Mouse (Mus musculus): Measurements from ENCODE around the gene Pip4k2b. TPM values are rescaled to one million over a fixed set of nuclear protein-coding genes. Genes with fewer than 3 reads are reported as not detected.
A peak's percentile ranks its signal among the peaks of the same experiment; 100 is the strongest.

Gene Pip4k2b
- polyA plus RNA-seq, 1 experiment from 2014 or later = 0.63 TPM

- Histone ChIP-seq H3K4me1 (replicated peaks; ENCODE audit: control insufficient read depth, insufficient read depth, low read length) (peaks cover 2% of the 10 kb centered on the region; the same call in 1 of the 2 replicates), H3K27me3 (replicated peaks; ENCODE audit: control insufficient read depth, insufficient read depth, low read length) (no peaks in the 10 kb centered on the region), H3K4me2 (replicated peaks; ENCODE audit: low read depth) (peak within 1 kb of the TSS; percentile 61), H3K36me3 (ENCODE audit: control insufficient read depth, insufficient read depth) (peaks cover 35% of the 10 kb centered on the region), H3K9me3 (ENCODE audit: control insufficient read depth) (no peaks in the 10 kb centered on the region), H3K27ac (ENCODE audit: low read depth, low read length) (peak within 1 kb of the TSS; percentile 90), H3K9ac (ENCODE audit: low read depth, low read length) (peak within 1 kb of the TSS; percentile 70), H3K4me3 (ENCODE audit: low read depth, low read length) (peak within 1 kb of the TSS; percentile 88)
- ATAC-seq = peak; percentile 91
- TF ChIP-seq CTCF (IDR thresholded peaks at IDR 0.05; ENCODE audit: low read depth) = no peak
- under 1% methylated on average over 67 of the region's 67 CpGs for WGBS
Observed at GRCm38 (mm10) chr11:97781832-97782563, 37.5 kb upstream of the Pip4k2b start, which contains the start of gene Rpl23. TSS of gene Rpl23 (minus strand) at chr11:97782437.

- H3K4me2 ChIP-seq (replicated peaks; ENCODE audit: low read depth) = peak overlapping the region; percentile 61
- peak overlapping the region; percentile 90 for H3K27ac ChIP-seq (ENCODE audit: low read depth, low read length)
- no peak for ATAC-seq
- H3K36me3 ChIP-seq (ENCODE audit: control insufficient read depth, insufficient read depth) = peaks cover 40% of the 10 kb centered on the region
- H3K9ac ChIP-seq (ENCODE audit: low read depth, low read length) = peak overlapping the region; percentile 70
- under 1% methylated on average over 11 of the region's 11 CpGs for WGBS
- TF ChIP-seq CTCF (IDR thresholded peaks at IDR 0.05; ENCODE audit: low read depth) = no peak
- no peaks in the 10 kb centered on the region for H3K27me3 ChIP-seq (replicated peaks; ENCODE audit: control insufficient read depth, insufficient read depth, low read length)
- peak overlapping the region; percentile 88 for H3K4me3 ChIP-seq (ENCODE audit: low read depth, low read length)
- H3K9me3 ChIP-seq (ENCODE audit: control insufficient read depth) = no peaks in the 10 kb centered on the region
- peaks cover 2% of the 10 kb centered on the region; the same call in 1 of the 2 replicates for H3K4me1 ChIP-seq (replicated peaks; ENCODE audit: control insufficient read depth, insufficient read depth, low read length)
Observed at GRCm38 (mm10) chr11:97781478-97781831, 37.0 kb upstream of the Pip4k2b start.

- Histone ChIP-seq H3K27me3 (replicated peaks; ENCODE audit: control insufficient read depth, insufficient read depth, low read length) (no peaks in the 10 kb centered on the region), H3K9me3 (ENCODE audit: control insufficient read depth) (no peaks in the 10 kb centered on the region), H3K4me2 (replicated peaks; ENCODE audit: low read depth) (peak overlapping the region; percentile 61), H3K9ac (ENCODE audit: low read depth, low read length) (peak overlapping the region; percentile 70; the same call in 1 of the 2 replicates), H3K36me3 (ENCODE audit: control insufficient read depth, insufficient read depth) (peaks cover 43% of the 10 kb centered on the region), H3K27ac (ENCODE audit: low read depth, low read length) (0 out of 2 replicates have a peak overlapping the region, but pooled peaks have one; percentile 15), H3K4me1 (replicated peaks; ENCODE audit: control insufficient read depth, insufficient read depth, low read length) (peaks cover 2% of the 10 kb centered on the region; the same call in 1 of the 2 replicates), H3K4me3 (ENCODE audit: low read depth, low read length) (peak overlapping the region; percentile 88)
- TF ChIP-seq CTCF (IDR thresholded peaks at IDR 0.05; ENCODE audit: low read depth) = no peak
- WGBS = 34% methylated on average over 2 of the region's 2 CpGs
- no peak for ATAC-seq
Observed at GRCm38 (mm10) chr11:97779968-97780701, 35.6 kb upstream of the Pip4k2b start.

GRCm38 (mm10) chr11:97778918-97779317 lies 34.4 kb upstream of the Pip4k2b start:
- Histone ChIP-seq H3K4me2 (replicated peaks; ENCODE audit: low read depth) (no peak overlapping the region), H3K27ac (ENCODE audit: low read depth, low read length) (no peak overlapping the region; the same call in 1 of the 2 replicates), H3K9me3 (ENCODE audit: control insufficient read depth) (no peaks in the 10 kb centered on the region), H3K4me1 (replicated peaks; ENCODE audit: control insufficient read depth, insufficient read depth, low read length) (peaks cover 2% of the 10 kb centered on the region; the same call in 1 of the 2 replicates), H3K36me3 (ENCODE audit: control insufficient read depth, insufficient read depth) (peaks cover 43% of the 10 kb centered on the region), H3K4me3 (ENCODE audit: low read depth, low read length) (no peak overlapping the region), H3K9ac (ENCODE audit: low read depth, low read length) (no peak overlapping the region), H3K27me3 (replicated peaks; ENCODE audit: control insufficient read depth, insufficient read depth, low read length) (no peaks in the 10 kb centered on the region)
- TF ChIP-seq CTCF (IDR thresholded peaks at IDR 0.05; ENCODE audit: low read depth) = no peak
- ATAC-seq = no peak
- WGBS = 74% methylated on average over 1 of the region's 1 CpGs

- H3K9ac ChIP-seq (ENCODE audit: low read depth, low read length) = no peak overlapping the region
- H3K27ac ChIP-seq (ENCODE audit: low read depth, low read length) = no peak overlapping the region
- H3K4me1 ChIP-seq (replicated peaks; ENCODE audit: control insufficient read depth, insufficient read depth, low read length) = 0 out of 2 replicates have a peak, but pooled peaks cover 2% of the 10 kb centered on the region
- H3K4me3 ChIP-seq (ENCODE audit: low read depth, low read length) = no peak overlapping the region
- H3K36me3 ChIP-seq (ENCODE audit: control insufficient read depth, insufficient read depth) = peaks cover 43% of the 10 kb centered on the region
- H3K9me3 ChIP-seq (ENCODE audit: control insufficient read depth) = no peaks in the 10 kb centered on the region
- peak; percentile 65 for TF ChIP-seq CTCF (IDR thresholded peaks at IDR 0.05; ENCODE audit: low read depth)
- H3K27me3 ChIP-seq (replicated peaks; ENCODE audit: control insufficient read depth, insufficient read depth, low read length) = no peaks in the 10 kb centered on the region
- 49% methylated on average over 2 of the region's 2 CpGs for WGBS
- H3K4me2 ChIP-seq (replicated peaks; ENCODE audit: low read depth) = no peak overlapping the region
- ATAC-seq = no peak
Observed at GRCm38 (mm10) chr11:97777129-97777529, 32.6 kb upstream of the Pip4k2b start.

GRCm38 (mm10) chr11:97776497-97777128 lies 32.1 kb upstream of the Pip4k2b start:
- Histone ChIP-seq H3K4me3 (ENCODE audit: low read depth, low read length) (no peak overlapping the region), H3K27me3 (replicated peaks; ENCODE audit: control insufficient read depth, insufficient read depth, low read length) (no peaks in the 10 kb centered on the region), H3K9me3 (ENCODE audit: control insufficient read depth) (no peaks in the 10 kb centered on the region), H3K9ac (ENCODE audit: low read depth, low read length) (no peak overlapping the region), H3K36me3 (ENCODE audit: control insufficient read depth, insufficient read depth) (peaks cover 43% of the 10 kb centered on the region), H3K4me1 (replicated peaks; ENCODE audit: control insufficient read depth, insufficient read depth, low read length) (0 out of 2 replicates have a peak, but pooled peaks cover 2% of the 10 kb centered on the region), H3K27ac (ENCODE audit: low read depth, low read length) (no peak overlapping the region), H3K4me2 (replicated peaks; ENCODE audit: low read depth) (no peak overlapping the region)
- WGBS = 57% methylated on average over 5 of the region's 5 CpGs
- TF ChIP-seq CTCF (IDR thresholded peaks at IDR 0.05; ENCODE audit: low read depth) = no peak
- no peak for ATAC-seq
